Mouse (Mus musculus) hindbrain, embryonic 11.5 days (tissue): ENCODE data around the gene Pcyt2. TPM values are rescaled to one million over a fixed set of nuclear protein-coding genes. Genes with fewer than 3 reads are reported as not detected.
A peak's percentile ranks its signal among the peaks of the same experiment; 100 is the strongest.

Source experiments
- ATAC-seq: fragments of 200-750 bp; cut with Nextera tagmentation; 2 replicates; pipeline ENCODE4 v1.8.0; 2017; ENCODE audit warnings: mild to moderate bottlenecking, moderate TSS enrichment, moderate library complexity; ENCODE audit not compliant: low FRiP score
- DNase-seq: peaks from one replicate; pipeline ENCODE4 v3.0.0-alpha.2; 2015; ENCODE audit warnings: low spot score
- H3K27ac ChIP-seq: fragments of 300-500 bp; sonication (generic); 2 replicates; pipeline ENCODE4 v1.5.1; 2014; ENCODE audit warnings: mild to moderate bottlenecking, low read depth, low read length
- H3K27me3 ChIP-seq: fragments of 300-500 bp; sonication (generic); 2 replicates; pipeline ENCODE4 v1.6.1; 2014; ENCODE audit warnings: mild to moderate bottlenecking, low read length, moderate library complexity, mixed read lengths; ENCODE audit not compliant: control insufficient read depth, insufficient read depth
- H3K36me3 ChIP-seq: fragments of 300-500 bp; sonication (generic); 2 replicates; pipeline ENCODE4 v1.6.1; 2014; ENCODE audit warnings: mild to moderate bottlenecking, low read length, moderate library complexity, mixed read lengths; ENCODE audit not compliant: control insufficient read depth, insufficient read depth
- H3K4me1 ChIP-seq: fragments of 300-500 bp; sonication (generic); replicated peaks from 2 replicates; pipeline ENCODE4 v1.6.1; 2014; ENCODE audit warnings: low read length, mixed read lengths; ENCODE audit not compliant: control insufficient read depth, insufficient read depth
- H3K4me2 ChIP-seq: fragments of 300-500 bp; sonication (generic); replicated peaks from 2 replicates; pipeline ENCODE4 v1.6.1; 2014; ENCODE audit warnings: mild to moderate bottlenecking, low read depth, low read length
- H3K4me3 ChIP-seq: fragments of 300-500 bp; sonication (generic); 2 replicates; pipeline ENCODE4 v1.5.1; 2014; ENCODE audit warnings: low read depth, low read length
- H3K9ac ChIP-seq: fragments of 300-500 bp; sonication (generic); 2 replicates; pipeline ENCODE4 v1.6.1; 2014; ENCODE audit warnings: low read depth, low read length
- H3K9me3 ChIP-seq: fragments of 300-500 bp; sonication (generic); 2 replicates; pipeline ENCODE4 v1.6.1; 2016; ENCODE audit warnings: low read length; ENCODE audit not compliant: control insufficient read depth
- WGBS: fragments of 180-500 bp; shearing (Covaris S2); extraction: QIAGEN DNeasy Blood & Tissue Kit; methylation state at CpG from one replicate; pipeline ENCODE4 v1.1.7; 2014; 5-methylcytosine and 5-hydroxymethylcytosine counted together
- polyA plus RNA-seq: library from polyadenylated mRNA; unstranded; fragments of >200 nt; fragmentation: Nextera tagmentation; extraction: Ambion mirVana; gene quantifications from 2 replicates; pipeline ENCODE4 v1.2.1, GENCODE M21; 2014

Gene Pcyt2
- polyA plus RNA-seq, 1 experiment from 2014 or later, result 104 TPM

DNA sequence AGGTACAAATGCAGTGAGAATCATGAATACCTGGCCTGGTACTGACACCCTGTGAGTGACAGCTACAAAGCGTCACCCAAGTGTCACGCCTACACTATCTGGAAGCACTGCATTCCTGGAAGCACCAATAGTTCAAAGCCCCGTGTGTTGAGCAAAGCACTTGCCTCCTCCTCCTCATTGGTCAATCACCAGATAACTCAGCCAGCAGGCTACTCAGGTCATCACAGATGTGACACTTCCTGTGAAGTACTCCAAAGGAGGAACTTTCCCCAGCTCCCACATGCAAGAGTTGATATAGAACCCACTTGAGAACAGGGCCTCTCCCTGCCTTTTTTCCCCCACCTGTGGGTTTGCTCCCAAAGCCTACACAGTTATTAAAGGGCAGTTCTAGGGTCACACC lies 46.6 kb downstream of the Pcyt2 start:
- H3K36me3 ChIP-seq, result peaks cover 15% of the 10 kb centered on the region
- 90% methylated on average over 3 of the region's 3 CpGs for WGBS
- H3K27ac ChIP-seq, result no peak overlapping the region
- ATAC-seq (no peak), DNase-seq (no peak)
- H3K27me3 ChIP-seq, result no peaks in the 10 kb centered on the region
- peak overlapping the region; percentile 96; the same call in 1 of the 2 replicates for H3K9ac ChIP-seq
- peaks cover 14% of the 10 kb centered on the region; the same call in 1 of the 2 replicates for H3K4me1 ChIP-seq
- peak overlapping the region; percentile 99; the same call in 1 of the 2 replicates for H3K4me3 ChIP-seq
- peak overlapping the region; percentile 86; the same call in 1 of the 2 replicates for H3K4me2 ChIP-seq
- no peaks in the 10 kb centered on the region for H3K9me3 ChIP-seq

DNA sequence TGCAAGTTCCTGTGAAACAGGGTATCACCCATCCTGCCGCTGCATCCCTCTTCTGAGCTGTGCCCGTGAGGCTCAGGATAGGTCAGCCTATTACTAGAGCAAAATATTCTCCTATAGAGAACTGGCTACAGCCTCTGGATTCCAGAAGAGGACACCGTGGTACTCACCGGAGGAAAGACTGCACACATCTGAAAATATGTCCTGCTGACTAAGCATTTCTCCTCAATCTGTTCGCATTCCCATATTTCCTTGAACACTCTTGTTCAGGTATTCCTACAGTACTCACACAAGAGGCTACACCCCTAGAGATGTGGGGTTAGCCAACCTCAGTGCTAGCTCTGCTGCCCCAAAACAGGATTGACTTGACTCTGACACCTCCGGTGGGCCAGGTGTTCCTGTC lies 49.4 kb downstream of the Pcyt2 start:
- Histone ChIP-seq H3K4me1 (peaks cover 8% of the 10 kb centered on the region; the same call in 1 of the 2 replicates), H3K36me3 (peaks cover 23% of the 10 kb centered on the region), H3K9ac (no peak overlapping the region), H3K9me3 (no peaks in the 10 kb centered on the region), H3K4me3 (no peak overlapping the region), H3K4me2 (no peak overlapping the region), H3K27ac (no peak overlapping the region), H3K27me3 (no peaks in the 10 kb centered on the region)
- DNase-seq, result no peak
- WGBS, result 96% methylated on average over 6 of the region's 6 CpGs
- no peak for ATAC-seq

DNA sequence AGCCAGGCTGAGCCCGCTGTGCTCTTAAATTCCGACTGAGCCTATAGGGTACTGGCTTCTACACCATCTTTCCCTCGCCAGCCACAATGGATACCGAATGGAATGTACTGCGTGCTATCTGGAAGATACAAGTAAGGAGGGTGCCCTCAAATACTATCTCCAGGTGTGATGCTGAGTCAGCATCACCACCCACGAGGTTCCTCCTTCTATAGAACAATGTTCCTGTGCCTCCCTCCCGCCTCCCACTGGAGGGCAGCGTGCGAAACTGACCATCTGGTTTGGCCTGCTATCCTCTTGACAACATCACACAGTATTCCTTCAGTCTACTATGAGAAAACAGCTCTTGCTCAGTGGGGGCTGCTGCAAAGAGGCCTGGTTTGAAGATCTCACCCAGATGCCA lies 52.6 kb downstream of the Pcyt2 start:
- Histone ChIP-seq H3K4me3 (no peak overlapping the region), H3K9me3 (no peaks in the 10 kb centered on the region), H3K27me3 (no peaks in the 10 kb centered on the region), H3K27ac (no peak overlapping the region), H3K4me1 (no peaks in the 10 kb centered on the region), H3K36me3 (peaks cover 41% of the 10 kb centered on the region), H3K9ac (no peak overlapping the region), H3K4me2 (no peak overlapping the region)
- ATAC-seq, result no peak
- no peak for DNase-seq
- WGBS, result 87% methylated on average over 9 of the region's 9 CpGs

DNA sequence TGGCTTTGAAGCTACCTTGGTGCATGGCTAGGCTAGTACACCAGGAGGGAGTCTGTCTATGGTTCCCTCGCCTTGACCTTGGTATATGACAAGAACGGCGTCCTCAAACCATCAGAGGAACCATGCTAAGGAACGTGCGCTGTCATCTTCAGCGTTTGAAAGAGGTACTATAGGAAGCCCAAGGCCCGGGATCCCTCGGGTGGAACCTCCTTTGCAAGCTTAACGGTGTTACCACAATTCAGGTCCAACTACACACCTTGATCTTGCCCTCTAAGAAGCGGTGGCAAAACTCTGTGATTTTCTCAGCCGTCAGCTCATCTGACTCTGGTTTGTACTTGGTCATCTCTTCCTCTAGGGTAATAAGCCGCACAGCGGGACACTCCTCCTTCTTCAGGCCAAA lies 54.8 kb downstream of the Pcyt2 start:
- Histone ChIP-seq H3K9me3 (no peaks in the 10 kb centered on the region), H3K27ac (no peak overlapping the region), H3K4me2 (no peak overlapping the region), H3K27me3 (no peaks in the 10 kb centered on the region), H3K4me3 (no peak overlapping the region), H3K4me1 (no peaks in the 10 kb centered on the region), H3K36me3 (peaks cover 35% of the 10 kb centered on the region), H3K9ac (no peak overlapping the region)
- no peak for ATAC-seq
- WGBS, result 96% methylated on average over 13 of the region's 13 CpGs
- DNase-seq, result no peak

DNA sequence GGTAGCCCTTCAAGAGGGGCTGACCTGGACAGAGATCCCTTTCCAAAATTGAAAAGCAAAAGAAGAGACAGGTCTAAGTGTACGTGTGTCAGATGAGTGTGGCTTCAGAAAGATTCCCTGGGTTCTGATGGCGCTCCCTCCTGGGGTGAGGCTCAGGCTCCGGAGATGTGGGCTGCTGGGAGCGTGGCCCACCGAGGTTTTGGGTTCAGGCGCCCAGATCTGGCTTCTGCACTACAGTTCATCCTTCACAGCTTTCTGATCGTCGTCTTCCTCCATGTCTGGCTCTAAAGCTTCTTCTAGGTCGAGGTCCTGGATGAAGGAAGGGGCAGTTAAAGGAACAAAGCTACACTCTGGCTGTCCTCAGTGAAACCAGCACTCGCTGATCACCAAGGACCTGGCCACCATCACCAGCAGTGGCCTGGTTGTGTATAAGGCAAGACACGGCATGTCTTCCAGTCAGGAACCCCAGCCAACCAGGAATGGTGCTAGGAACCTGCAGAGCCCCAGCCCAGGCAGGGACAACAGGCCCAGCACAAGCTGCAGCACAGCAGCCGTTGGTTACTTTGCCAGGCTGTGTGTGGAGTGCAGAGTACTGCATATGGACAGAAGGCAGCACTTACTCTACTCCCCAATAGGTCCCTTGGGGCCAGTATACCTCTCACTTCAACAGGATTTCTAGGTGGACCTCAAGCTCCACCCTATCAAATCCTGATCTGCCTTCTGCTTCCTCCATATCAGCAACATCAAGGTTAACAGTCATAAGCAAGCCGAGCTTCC lies 56.6 kb downstream of the Pcyt2 start:
- DNase-seq, result no peak
- 94% methylated on average over 13 of the region's 13 CpGs for WGBS
- H3K27me3 ChIP-seq, result no peaks in the 10 kb centered on the region
- no peaks in the 10 kb centered on the region for H3K4me1 ChIP-seq
- H3K4me3 ChIP-seq, result no peak overlapping the region
- no peak overlapping the region for H3K9ac ChIP-seq
- no peak overlapping the region for H3K27ac ChIP-seq
- no peaks in the 10 kb centered on the region for H3K9me3 ChIP-seq
- peaks cover 30% of the 10 kb centered on the region for H3K36me3 ChIP-seq
- no peak for ATAC-seq
- H3K4me2 ChIP-seq, result no peak overlapping the region

Other genes with a start within 250 kb of the Pcyt2 start
- gene Faap100, start 239.2 kb downstream of the Pcyt2 start, polyA plus RNA-seq, result 27.8 and 33.6 TPM in 2 replicates
- 37.5 and 40.3 TPM in 2 replicates for gene Nploc4, start 180.2 kb downstream of the Pcyt2 start, polyA plus RNA-seq
- not detected in 2 replicates for gene Tspan10, start 175.3 kb downstream of the Pcyt2 start, polyA plus RNA-seq
- gene Pde6g, start 164.4 kb downstream of the Pcyt2 start, polyA plus RNA-seq, result 0.18 and 0.26 TPM in 2 replicates
- 11.9 and 13.1 TPM in 2 replicates for gene Oxld1, start 159.9 kb downstream of the Pcyt2 start, polyA plus RNA-seq
- gene Ccdc137, start 159.8 kb downstream of the Pcyt2 start, polyA plus RNA-seq, result 25.0 and 30.0 TPM in 2 replicates
- gene Arl16, start 150.3 kb downstream of the Pcyt2 start, polyA plus RNA-seq, result 54.8 and 58.2 TPM in 2 replicates
- 139 and 141 TPM in 2 replicates for gene Mrpl12, start 133.3 kb downstream of the Pcyt2 start, polyA plus RNA-seq
- 35.2 and 35.4 TPM in 2 replicates for gene Slc25a10, start 126.1 kb downstream of the Pcyt2 start, polyA plus RNA-seq
- gene Gcgr, start 87.2 kb downstream of the Pcyt2 start, polyA plus RNA-seq, result 0.31 and 0.56 TPM in 2 replicates
- 245 and 256 TPM in 2 replicates for gene Mcrip1, start 68.2 kb downstream of the Pcyt2 start, polyA plus RNA-seq
- not detected in 2 replicates for gene Ppp1r27, start 66.8 kb downstream of the Pcyt2 start, polyA plus RNA-seq
- gene P4hb, start 44.7 kb downstream of the Pcyt2 start, polyA plus RNA-seq, result 504 and 527 TPM in 2 replicates
- gene Arhgdia, start 36.3 kb downstream of the Pcyt2 start, polyA plus RNA-seq, result 576 and 591 TPM in 2 replicates
- 686 and 764 TPM in 2 replicates for gene Alyref, start 19.6 kb downstream of the Pcyt2 start, polyA plus RNA-seq
- gene Anapc11, start 19.5 kb downstream of the Pcyt2 start, polyA plus RNA-seq, result 195 TPM in 2 replicates
- 0.42 TPM in 1 of 2 replicates, not detected in the other for gene Npb, start 9.5 kb downstream of the Pcyt2 start, polyA plus RNA-seq
- gene Sirt7, start 7.3 kb upstream of the Pcyt2 start, polyA plus RNA-seq, result 33.2 and 36.6 TPM in 2 replicates
- gene Mafg, start 15.7 kb upstream of the Pcyt2 start, polyA plus RNA-seq, result 21.8 and 23.5 TPM in 2 replicates
- gene Pycr1, start 25.8 kb upstream of the Pcyt2 start, polyA plus RNA-seq, result 28.2 and 30.2 TPM in 2 replicates
- 0.19 and 0.49 TPM in 2 replicates for gene Myadml2, start 30.2 kb upstream of the Pcyt2 start, polyA plus RNA-seq
- 1.7 and 2.1 TPM in 2 replicates for gene Notum, start 43.2 kb upstream of the Pcyt2 start, polyA plus RNA-seq
- 117 and 122 TPM in 2 replicates for gene Aspscr1, start 55.0 kb upstream of the Pcyt2 start, polyA plus RNA-seq
- 115 and 121 TPM in 2 replicates for gene Cenpx, start 95.8 kb upstream of the Pcyt2 start, polyA plus RNA-seq
- 30.7 and 34.4 TPM in 2 replicates for gene Lrrc45, start 96.0 kb upstream of the Pcyt2 start, polyA plus RNA-seq
- gene Rac3, start 103.5 kb upstream of the Pcyt2 start, polyA plus RNA-seq, result 17.6 and 18.2 TPM in 2 replicates
- gene Dcxr, start 109.3 kb upstream of the Pcyt2 start, polyA plus RNA-seq, result 14.3 and 15.2 TPM in 2 replicates
- gene Cbr2, start 114.2 kb upstream of the Pcyt2 start, polyA plus RNA-seq, result 0.82 and 1.6 TPM in 2 replicates
- gene Hmga1b, start 144.9 kb upstream of the Pcyt2 start, polyA plus RNA-seq, result 5.6 and 7.0 TPM in 2 replicates
- gene Rfng, start 166.3 kb upstream of the Pcyt2 start, polyA plus RNA-seq, result 28.8 and 29.4 TPM in 2 replicates
- gene Gps1, start 166.3 kb upstream of the Pcyt2 start, polyA plus RNA-seq, result 264 and 272 TPM in 2 replicates
- gene Dus1l, start 178.5 kb upstream of the Pcyt2 start, polyA plus RNA-seq, result 70.9 and 71.3 TPM in 2 replicates
- 76.0 and 94.1 TPM in 2 replicates for gene Fasn, start 206.6 kb upstream of the Pcyt2 start, polyA plus RNA-seq